Mouse (Mus musculus) left cerebral cortex, adult 18-20 months (tissue): ENCODE data around the gene Atp2c2. TPM values are rescaled to one million over a fixed set of nuclear protein-coding genes. Genes with fewer than 3 reads are reported as not detected.
A peak's percentile ranks its signal among the peaks of the same experiment; 100 is the strongest.

Experiments used
- DNase-seq, 2 experiments: peaks; one replicate each; pipeline ENCODE4 v3.0.0; 2021 to 2022; ENCODE audit warnings: low spot score in 2 of 2, mixed read lengths in 1 of 2
- long read RNA-seq, 2 experiments: library from polyadenylated mRNA; stranded (forward); transcript quantifications; one replicate each; pipeline ENCODE4 v2.0.0; 2021
- total RNA-seq, 2 experiments: library from RNA; stranded (reverse); gene quantifications; 2 replicates each; pipeline ENCODE4 v1.2.3; 2021

The Atp2c2 gene
- total RNA-seq = 1 to 10 TPM; 1.9 to 2.1 TPM
- long read RNA-seq, experiment 1, partial matches to known transcripts = 0 of 4 reads
- long read RNA-seq, experiment 1, other reads (novel, unspliced or antisense) = 4 of 4 reads
- long read RNA-seq, experiment 2, partial matches to known transcripts = 1 of 2 reads
- long read RNA-seq, experiment 2, other reads (novel, unspliced or antisense) = 1 of 2 reads

- DNase-seq = no peak
These were observed at the start of gene Atp2c2 for GRCm38 (mm10) chr8:119699549-119700134. TSS of gene Atp2c2 (plus strand) at chr8:119700009.

- no peak for DNase-seq
These were observed 48.5 kb upstream of the Atp2c2 start for GRCm38 (mm10) chr8:119651324-119651723.

- DNase-seq = no peak
These were observed 42.9 kb upstream of the Atp2c2 start for GRCm38 (mm10) chr8:119656709-119657464.

- peak in 1 of 2 experiments; percentile 4 for DNase-seq
These were observed 38.7 kb upstream of the Atp2c2 start for GRCm38 (mm10) chr8:119661081-119661480.

GRCm38 (mm10) chr8:119661892-119662291 is 37.9 kb upstream of the Atp2c2 start:
- no peak for DNase-seq

GRCm38 (mm10) chr8:119663440-119663839 is 36.4 kb upstream of the Atp2c2 start:
- DNase-seq = no peak

- DNase-seq = no peak
These were observed 34.5 kb upstream of the Atp2c2 start for GRCm38 (mm10) chr8:119665270-119665669.

- DNase-seq = no peak
These were observed 33.4 kb upstream of the Atp2c2 start, which contains the start of gene Wfdc1 for GRCm38 (mm10) chr8:119666219-119666951. TSS of gene Wfdc1 (plus strand) at chr8:119666365.

- DNase-seq = no peak
These were observed 31.4 kb upstream of the Atp2c2 start for GRCm38 (mm10) chr8:119668447-119668846.

- DNase-seq = no peak
These were observed 30.5 kb upstream of the Atp2c2 start for GRCm38 (mm10) chr8:119669284-119669683.

- no peak for DNase-seq
These were observed 29.3 kb upstream of the Atp2c2 start for GRCm38 (mm10) chr8:119670419-119671091.

- no peak for DNase-seq
These were observed 25.7 kb upstream of the Atp2c2 start for GRCm38 (mm10) chr8:119673976-119674555.

GRCm38 (mm10) chr8:119675457-119675856 is 24.4 kb upstream of the Atp2c2 start:
- no peak for DNase-seq

- DNase-seq = peak; percentile 89 to 94
These were observed 23.4 kb upstream of the Atp2c2 start for GRCm38 (mm10) chr8:119676389-119676788.

GRCm38 (mm10) chr8:119678138-119678843 is 21.5 kb upstream of the Atp2c2 start:
- no peak for DNase-seq

GRCm38 (mm10) chr8:119679184-119679583 is 20.6 kb upstream of the Atp2c2 start:
- DNase-seq = no peak

- no peak for DNase-seq
These were observed 9.2 kb upstream of the Atp2c2 start for GRCm38 (mm10) chr8:119690602-119691001.

GRCm38 (mm10) chr8:119691989-119692388 is 7.8 kb upstream of the Atp2c2 start:
- DNase-seq = no peak

- no peak for DNase-seq
These were observed 5.1 kb upstream of the Atp2c2 start for GRCm38 (mm10) chr8:119694696-119695095.

- DNase-seq = no peak
These were observed 2.6 kb upstream of the Atp2c2 start for GRCm38 (mm10) chr8:119697163-119697562.
